Mouse (Mus musculus): ENCODE measurements around the gene Zbp1. TPM values are rescaled to one million over a fixed set of nuclear protein-coding genes. Genes with fewer than 3 reads are reported as not detected.

Gene Zbp1
- total RNA-seq, 2 experiments from 2014 or later = not detected

DNA sequence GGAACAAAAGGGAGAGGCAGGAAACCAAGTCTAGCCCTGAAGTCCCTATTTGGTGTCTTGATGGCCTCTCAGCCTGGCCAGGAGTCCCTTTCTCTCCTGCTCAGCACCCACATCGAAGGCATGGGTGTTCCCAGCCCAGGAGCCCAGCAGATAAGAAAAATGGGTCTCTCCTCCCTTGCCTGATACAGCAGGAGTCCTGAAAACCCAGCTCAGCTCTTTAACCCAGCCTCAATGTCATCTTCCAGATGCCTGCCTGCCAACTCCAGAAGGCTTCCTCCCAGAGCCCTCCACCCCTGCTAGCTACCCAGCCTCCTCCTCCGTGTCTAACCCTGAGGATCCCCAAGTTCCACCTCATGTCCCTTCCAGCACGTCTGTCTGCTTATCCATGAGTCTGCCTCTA lies 1.5 kb downstream of the Zbp1 start:
- peak in 1 of 2 experiments; percentile 1 for DNase-seq (ENCODE audit: low spot score in 2 of 2)

DNA sequence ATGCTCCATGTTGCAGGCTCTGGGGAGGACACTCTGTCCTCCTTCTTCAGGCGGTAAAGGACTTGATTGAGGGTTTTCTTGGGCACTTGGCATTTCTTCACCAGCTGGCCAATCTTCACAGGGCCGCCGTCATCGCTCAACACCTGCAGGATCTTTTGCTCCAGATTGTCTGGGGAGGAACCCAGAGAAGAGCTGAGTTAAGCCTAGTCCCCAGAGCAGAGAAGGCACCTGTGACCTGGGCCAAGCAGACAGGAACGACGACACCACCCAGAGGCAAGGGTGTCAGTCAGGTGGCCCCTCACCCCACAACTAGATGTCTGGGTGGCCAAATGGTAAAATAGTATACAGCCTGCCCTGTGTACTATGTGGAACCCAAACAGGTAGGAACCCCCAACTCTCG lies 1.9 kb downstream of the Zbp1 start:
- DNase-seq (ENCODE audit: low spot score in 2 of 2) = no peak

DNA sequence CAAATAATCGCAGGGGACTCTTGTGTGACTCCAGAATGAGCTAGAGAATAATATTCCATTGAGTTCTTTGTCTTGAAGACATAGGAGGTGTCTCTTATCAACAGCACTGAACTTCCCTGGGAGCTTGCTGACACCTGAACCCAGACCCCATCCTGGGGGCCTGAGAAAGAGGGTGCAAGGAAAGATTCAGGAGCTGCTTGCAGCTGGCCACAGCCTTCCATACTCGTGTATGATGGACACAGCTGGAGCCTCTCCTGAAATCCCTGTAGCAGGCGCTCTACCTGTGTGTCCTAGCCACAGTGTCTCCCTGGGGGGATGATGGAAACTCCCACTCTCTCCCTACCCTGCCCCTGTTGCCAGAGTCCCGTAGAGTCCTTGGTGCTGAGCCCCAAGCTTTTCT lies 6.5 kb downstream of the Zbp1 start:
- DNase-seq (ENCODE audit: low spot score in 2 of 2) = no peak

DNA sequence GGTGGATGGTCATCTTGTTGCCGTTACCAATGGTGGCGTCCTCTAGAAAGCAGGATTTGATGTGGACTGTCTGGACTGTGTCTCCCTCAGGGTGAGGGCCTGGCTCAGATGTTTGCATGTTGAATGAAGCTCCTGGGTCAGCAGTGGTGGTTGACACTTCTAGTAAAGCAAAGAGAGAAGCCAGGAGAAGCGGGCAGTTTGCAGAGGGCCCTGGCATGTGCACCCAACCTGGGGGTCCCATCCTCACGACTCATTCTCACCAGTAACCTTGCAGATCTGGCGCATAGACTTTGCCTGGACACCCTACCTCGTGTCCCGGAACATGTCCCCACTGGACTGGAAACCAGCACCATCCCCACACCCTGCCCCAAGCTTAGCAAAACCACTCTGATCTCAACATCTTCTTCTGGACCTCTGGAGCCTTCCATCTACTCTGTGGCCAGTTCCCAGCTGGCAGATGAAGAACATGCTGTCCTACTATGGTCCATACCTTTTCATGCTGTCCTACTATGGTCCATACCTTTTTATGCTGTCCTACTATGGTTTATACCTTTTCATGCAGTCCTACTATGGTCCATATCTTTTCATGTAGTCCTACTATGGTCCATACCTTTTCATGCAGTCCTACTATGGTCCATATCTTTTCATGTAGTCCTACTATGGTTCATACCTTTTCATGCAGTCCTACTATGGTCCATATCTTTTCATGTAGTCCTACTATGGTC lies 9.5 kb downstream of the Zbp1 start:
- DNase-seq (ENCODE audit: low spot score in 2 of 2) = no peak

DNA sequence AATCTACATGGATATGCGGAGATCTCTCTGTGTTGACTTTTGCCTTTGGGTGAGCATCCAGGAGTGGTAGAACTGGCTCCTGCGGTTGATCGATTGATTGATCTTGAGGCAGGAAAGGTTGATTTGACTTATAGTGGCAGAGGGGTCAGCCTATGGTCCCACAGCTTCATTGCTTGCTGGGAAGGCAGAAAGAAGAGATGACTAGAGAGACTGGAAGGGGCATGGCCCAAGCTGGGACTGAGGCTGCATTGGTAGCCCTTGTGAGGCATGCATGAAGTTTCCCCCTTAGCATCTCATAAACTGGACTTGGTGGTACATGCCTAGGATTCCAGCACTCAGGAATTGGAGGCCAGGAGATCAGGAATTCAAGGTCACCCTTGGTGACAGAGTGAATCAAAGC lies 11.7 kb downstream of the Zbp1 start:
- DNase-seq (ENCODE audit: low spot score in 2 of 2) = no peak

DNA sequence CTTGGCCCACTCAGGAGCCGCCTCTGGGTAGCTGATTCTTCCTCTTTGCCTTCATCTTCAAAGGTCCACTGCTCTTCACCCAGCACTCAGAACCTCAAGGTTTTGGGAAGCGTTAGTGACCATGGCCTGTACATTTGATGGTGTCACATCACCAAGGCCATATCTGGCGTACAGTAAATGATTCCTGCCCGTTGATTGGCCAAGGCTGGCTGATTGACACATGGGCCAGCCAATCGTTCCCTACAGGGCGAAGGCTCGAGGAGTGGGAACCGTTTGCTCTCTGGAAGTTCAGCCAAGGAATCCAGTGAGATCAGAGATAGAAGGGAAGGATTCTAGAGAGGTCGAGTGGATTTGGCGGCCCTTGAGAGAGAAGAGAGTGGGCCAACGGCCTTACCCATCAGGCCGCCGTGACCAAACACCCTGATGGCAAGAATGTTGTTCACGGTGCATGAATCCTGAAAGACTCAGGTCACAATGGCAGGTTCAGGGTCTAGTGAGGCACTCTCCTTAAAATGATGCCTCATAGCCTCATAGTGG lies 13.1 kb downstream of the Zbp1 start:
- no peak for DNase-seq (ENCODE audit: low spot score in 2 of 2)

DNA sequence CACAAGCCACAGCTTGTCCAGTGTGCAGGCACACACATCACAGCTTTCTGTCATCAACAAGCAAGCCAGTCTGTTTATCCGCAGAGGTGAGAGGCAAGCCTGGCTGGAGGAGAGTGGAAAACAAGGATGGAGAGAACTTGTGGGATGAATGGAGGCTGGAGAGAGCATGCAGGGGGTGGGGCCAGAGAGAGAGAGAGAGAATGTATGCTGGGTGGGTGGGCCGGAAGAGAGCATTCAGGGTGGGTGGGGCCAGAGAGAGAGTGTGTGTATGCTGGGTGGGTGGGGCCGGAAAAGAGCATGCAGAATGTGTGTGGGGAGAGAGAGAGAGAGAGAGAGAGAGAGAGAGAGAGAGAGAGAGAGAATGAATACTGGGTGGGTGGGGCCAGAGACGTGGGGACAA lies 14.1 kb downstream of the Zbp1 start:
- no peak for DNase-seq (ENCODE audit: low spot score in 2 of 2)

DNA sequence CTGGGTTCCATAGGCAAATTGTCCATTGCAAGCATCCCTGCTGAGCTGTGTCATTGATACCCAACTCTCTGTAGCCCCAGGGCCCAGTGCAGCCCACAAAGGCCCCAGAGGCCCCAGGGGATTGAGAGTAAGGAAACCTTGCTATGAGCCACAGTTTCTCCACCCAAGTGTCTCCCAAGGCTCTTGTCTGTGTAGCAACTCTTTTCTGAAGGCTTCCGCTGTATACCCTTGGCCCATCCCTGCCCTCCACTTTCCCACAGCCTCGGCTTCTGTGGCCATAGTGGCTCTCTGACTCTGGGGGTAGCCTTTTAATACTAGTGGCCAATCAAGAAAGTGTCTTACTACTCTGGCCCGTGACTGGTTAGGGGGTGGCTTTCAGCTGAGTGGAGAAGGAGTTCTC lies 15.0 kb downstream of the Zbp1 start:
- no peak for DNase-seq (ENCODE audit: low spot score in 2 of 2)

DNA sequence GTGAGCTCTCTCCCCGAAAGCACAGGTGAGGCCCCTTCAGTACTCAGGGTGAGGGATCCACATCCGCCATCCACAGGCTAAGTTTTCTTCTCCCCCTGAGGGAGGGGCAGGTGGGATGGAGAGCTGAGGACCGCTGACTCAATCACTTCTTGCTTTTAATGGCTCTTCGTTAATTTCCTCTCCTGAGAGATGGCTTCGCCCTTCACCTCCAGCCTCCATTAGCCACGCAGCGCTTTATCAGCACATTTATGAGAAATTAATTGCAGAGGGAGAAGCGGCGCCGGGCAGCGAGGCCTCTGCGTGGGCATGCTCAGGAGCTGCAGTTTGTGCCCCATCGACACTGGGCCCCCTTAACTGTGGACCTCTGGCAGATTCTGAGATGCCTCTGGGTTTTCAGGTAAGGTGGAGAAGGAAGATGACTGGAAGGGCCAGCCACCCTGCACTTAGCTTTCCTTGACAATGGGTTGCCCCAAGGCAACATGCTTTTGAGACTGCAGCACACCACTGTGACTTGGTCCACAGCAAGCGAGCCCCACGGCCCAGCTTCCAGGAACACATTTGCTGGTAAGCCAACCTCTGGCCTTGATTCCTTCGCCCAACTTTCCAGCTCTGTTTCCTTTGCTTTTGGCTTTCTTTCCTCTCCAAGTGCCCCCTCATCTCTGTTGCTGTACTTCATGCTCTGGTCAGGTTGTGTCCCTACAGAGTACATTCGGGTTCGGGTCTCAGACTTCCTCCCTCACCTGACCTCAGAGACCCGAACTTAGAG lies 15.6 kb downstream of the Zbp1 start:
- no peak for DNase-seq (ENCODE audit: low spot score in 2 of 2)

DNA sequence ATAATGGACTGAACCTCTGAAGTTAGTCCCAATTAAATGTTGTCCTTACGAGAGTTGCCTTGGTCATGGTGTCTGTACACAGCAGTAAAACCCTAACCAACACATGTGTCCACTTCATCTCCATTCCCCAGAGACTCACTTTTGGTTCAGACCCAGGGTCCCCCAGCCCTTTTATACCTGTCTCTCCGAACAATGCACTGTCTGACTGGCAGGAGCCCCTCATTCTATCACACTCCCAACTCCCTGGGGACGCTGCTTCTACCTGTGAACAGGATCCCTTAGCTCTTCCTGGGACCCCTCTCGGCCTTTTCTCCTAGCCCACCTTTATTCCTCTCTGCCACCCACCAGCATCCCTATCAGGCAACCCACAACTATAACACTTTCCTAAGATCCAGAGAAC lies 23.9 kb downstream of the Zbp1 start:
- no peak for DNase-seq (ENCODE audit: low spot score in 2 of 2)

DNA sequence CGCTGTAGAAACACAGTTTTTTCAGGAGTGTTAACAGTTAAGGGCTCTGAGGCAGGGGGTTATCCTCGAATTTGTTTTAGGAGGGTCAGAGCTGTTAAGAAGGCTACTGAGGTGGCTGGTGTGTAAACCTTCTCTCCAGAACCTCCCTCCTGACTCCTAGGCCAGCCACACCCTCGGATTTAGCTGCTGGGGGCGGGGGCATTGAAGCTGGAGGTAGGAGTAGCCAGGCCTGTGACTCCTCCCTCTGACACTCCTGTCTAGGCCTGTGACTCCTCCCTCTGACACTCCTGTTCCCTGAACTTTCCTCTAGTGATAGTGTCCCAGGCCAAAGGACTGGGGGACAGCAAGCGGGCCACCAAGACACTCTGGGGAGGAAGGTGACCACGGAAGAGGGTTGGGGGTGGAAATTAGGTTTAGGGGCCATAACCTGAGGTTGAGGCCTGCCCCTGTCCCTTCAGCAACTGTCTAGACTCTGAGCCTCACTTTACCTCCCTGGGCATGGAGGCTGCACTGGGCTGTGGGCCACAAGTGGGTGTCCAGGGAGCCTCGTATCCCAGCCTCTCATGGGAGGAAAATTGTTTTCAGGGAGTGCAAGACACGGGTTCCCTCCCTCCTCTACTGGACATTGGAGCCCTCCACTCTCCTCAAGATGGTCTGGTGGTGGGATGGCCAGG lies 31.4 kb downstream of the Zbp1 start:
- no peak for DNase-seq (ENCODE audit: low spot score in 2 of 2)

DNA sequence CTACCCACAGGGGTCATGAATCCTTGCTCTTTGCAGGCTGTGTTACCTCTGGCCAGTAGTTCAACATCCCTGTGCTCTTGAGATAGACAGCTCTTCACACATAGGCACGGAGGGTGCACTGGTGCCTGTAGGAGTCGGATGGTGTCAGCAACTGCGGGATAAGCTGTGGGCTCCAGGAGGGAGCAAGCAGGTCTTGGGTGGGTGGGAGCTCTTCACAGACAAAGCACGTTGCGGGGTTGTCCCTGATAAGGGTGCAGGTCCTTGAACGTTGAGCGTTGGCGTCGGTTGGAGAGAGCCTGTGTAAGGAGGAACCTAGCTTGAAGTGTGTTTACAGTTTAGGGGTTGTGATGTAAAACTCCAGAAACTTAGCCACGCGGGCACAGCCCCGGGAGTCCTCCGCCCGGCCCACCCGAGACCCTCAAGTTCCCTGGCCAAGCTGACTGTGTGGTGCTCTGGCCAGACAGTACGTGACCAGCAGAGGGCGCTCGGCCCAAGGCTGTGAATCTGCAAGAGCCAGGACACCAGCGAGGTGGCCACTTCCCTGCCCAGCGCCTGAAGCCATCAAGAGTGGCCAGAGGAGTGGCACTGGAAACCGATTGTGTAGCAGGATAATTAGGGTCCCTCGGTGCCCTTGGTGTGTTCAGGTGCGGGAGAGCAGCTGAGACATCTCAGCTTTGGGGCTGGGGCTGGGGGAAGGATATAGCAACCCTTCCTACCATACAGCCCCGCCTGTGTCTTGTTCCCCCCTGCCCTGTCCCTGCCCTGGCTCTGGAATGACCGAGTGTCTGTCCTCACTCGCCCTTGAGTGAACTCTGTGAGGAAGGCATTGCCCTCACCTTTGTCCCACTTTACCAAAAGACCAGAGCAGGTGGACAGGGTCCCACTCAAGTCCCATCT lies 32.4 kb downstream of the Zbp1 start:
- peak; percentile 90 to 94 for DNase-seq (ENCODE audit: low spot score in 2 of 2)

DNA sequence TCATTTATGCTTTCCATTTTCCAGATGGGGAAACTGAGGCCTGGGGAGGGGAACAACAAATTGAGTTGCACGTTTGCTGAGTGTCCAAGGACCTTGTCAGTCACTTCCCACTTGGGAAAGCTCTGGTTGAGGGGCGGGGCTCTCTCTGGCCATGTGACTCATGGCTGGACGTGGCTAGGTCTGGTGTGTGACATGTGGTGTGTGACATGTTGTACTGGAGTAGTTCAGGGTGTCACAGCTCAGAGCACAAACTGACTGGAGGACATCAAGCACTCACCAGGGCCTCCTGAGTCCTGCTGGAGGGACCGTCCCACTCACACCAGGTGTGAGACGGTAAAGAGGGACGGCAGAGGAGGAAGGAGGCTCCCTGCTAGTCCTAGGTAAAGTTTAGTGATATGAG lies 33.4 kb downstream of the Zbp1 start:
- DNase-seq (ENCODE audit: low spot score in 2 of 2) = no peak

DNA sequence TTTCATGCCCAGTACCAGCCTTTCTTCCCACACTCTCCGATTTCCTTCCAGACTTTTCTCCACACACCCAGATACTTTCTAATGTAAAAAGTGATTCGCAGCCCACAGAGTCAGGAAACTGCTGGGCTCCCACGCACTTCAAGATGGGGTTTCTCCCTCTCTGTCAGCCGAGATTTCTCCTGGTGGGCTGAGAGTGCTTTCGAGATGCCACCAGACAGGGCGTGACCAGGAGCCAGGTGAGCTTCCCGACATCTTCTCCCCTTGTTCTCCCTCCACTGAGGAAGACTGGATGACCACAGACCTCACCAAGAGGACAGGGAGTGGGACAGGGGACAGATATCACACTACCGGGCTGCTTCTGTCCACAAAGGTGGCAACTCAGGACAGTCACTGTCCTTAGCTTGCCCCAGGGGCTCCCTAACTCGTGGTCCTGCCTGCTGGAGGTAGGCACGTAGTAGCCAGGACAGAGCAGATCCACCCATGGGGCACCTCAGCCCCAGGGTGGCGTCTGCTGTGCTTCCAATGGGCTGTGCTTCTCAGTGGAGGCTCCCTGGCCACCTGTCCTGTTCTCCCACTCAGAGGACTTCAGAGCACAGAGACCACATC lies 34.1 kb downstream of the Zbp1 start:
- no peak for DNase-seq (ENCODE audit: low spot score in 2 of 2)

DNA sequence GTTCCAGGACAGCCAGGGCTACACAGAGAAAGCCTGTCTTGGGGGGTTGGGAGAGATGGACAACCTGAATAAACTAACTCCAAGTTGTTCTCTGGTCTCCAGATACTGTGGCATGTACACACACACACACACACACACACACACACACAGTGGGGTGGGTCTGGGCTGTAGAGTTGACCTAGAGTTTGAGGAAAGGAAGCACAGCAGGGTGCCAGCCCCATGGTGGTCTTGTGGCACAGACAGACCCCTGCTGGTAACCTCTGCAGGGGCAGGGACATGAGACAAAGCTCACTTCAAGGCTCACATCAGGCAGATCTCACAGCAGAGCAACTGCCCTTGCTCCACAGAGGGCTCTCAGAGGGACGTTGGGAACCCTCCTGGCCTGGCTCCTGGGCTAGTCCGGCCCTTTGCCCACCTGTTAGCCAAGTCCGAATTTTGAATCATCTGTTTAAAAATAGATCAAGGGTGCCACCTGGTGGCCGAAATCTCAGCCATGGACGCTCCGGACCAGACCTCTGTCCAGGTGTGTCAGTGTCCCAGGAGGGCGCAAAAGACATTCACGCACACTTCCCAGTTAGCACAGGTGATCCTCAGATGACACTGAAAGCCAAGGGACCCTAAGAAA lies 34.8 kb downstream of the Zbp1 start:
- peak; percentile 72 to 76 for DNase-seq (ENCODE audit: low spot score in 2 of 2)

DNA sequence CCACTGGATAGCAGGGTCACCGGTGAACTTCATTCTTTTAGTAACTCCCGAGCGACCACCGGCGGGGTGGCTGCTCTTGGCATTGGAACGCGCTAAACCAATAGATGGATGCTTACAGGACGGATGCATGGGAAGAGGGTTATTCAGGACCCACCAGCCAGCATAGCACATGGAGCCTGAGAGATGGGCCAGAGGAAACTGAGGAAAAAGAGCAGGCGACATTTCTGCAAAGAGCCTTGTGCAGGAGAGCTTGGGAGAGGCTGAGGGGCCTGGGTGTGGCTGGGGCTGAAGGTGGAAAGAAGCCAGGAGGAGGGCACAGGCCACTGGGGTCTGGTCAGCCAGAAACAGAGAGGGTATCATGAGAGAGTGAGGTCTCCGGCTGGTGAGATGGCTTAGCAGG lies 35.4 kb downstream of the Zbp1 start:
- no peak for DNase-seq (ENCODE audit: low spot score in 2 of 2)

DNA sequence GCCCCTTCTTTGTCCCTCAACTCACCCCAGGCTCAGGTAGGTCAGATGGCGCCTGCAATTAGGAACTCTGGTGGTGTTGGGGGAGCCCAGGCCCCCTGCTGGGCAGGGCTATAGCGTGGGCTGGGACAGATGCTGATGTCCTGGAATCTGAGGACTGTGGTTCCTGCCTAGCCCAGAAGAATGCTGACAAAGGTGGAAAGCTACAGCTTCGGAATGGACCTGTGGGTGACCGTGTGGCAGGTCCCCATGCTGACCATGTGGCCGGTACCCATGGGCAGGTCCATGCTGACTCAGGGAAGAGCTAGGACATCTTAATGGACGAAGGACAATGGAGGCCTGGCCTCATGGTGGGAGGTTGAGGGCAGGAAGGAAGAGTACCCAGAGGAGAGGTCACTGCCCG lies 35.9 kb downstream of the Zbp1 start:
- DNase-seq (ENCODE audit: low spot score in 2 of 2) = no peak

DNA sequence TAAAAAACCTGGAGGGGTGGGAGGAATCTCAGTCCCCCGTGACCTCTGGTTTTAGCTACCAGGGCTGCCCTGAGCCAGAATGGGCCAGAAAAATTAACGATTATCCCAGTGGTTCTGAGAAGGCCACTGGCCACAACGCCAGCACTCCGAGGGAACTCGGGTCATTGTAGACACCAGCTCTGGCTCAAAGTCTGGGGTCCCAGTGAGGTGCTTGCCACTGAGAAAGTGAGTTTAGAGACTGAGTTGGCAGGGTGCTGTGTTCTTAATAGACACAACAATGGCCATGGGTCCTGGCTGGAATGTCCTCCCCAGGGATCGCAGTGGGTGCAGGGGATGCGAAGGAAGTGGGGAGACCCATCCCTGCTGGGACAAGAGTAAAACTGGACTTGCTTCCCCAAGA lies 36.8 kb downstream of the Zbp1 start:
- DNase-seq (ENCODE audit: low spot score in 2 of 2) = no peak

DNA sequence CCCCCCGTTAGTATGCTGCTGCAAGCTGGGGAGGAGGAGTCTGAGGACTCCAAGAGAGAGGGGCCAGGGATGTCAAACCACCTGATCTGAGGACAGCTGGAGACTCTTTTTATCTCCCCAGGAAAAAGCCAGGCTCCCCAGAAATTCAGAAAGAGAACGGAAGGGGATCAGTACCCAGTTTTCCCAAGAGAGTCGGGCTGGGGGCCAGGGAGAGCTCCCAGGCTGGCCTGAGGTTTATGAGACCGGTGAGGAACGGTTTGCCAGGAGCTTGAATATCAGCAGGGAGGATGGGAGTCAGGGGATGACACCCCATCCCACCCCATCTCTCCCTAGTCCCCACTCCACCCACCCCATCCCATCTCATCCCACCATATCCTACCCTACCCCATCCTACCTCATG lies 37.2 kb downstream of the Zbp1 start:
- no peak for DNase-seq (ENCODE audit: low spot score in 2 of 2)

DNA sequence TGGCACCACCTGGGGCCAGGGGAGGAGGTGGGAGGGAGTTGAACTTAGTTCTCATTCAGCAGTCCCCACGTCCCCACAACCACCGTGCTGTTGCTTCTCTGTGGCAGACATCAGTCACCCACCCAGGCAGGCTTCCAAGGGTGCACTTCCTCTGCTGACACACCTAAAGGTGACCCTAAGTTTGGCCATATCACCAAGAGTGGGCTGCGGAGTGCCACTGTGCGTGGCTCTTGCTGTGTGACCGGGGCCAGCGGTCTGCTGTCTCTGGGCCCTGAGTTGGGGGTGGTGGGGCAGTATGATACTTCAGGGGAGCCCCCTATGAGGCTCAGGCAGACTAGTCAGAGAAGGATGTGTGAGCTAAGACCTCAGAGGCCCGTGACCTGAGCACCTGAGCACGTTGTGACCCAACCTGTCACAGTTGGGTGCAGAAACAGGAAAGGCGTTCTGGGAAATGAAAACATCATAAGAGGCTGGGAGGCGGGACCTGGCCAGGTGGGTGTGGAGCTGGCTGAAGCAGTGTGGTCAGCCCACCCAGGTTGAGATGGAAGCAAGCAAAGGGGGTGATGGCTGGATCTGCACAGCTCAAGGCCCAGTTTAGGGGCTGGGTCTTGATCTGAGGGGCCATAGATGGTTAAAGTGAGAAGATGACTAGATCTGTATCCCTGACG lies 37.9 kb downstream of the Zbp1 start:
- no peak for DNase-seq (ENCODE audit: low spot score in 2 of 2)

Data from layer of hippocampus, postnatal 10 days (tissue).